Mouse (Mus musculus): ENCODE data around the gene Tmem116.
A peak's percentile ranks its signal among the peaks of the same experiment; 100 is the strongest.
"Not testable (repeated sequence)": the region's sequence is repeated elsewhere in the genome, so short reads cannot be mapped to it uniquely, and the experiment has no call there.

Tmem116 gene

GRCm38 (mm10) chr5:121462967-121463366 lies 11.3 kb downstream of the Tmem116 start:
- DNase-seq (ENCODE audit: low read depth, low spot score), result no peak

GRCm38 (mm10) chr5:121463601-121464250 lies 12.0 kb downstream of the Tmem116 start:
- DNase-seq (ENCODE audit: low read depth, low spot score), result no peak

- DNase-seq (ENCODE audit: low read depth, low spot score), result no peak
These were observed 17.9 kb downstream of the Tmem116 start for GRCm38 (mm10) chr5:121469566-121469965.

- DNase-seq (ENCODE audit: low read depth, low spot score), result no peak
These were observed 20.7 kb downstream of the Tmem116 start for GRCm38 (mm10) chr5:121472411-121472810.

GRCm38 (mm10) chr5:121474610-121475009 lies 22.9 kb downstream of the Tmem116 start:
- DNase-seq (ENCODE audit: low read depth, low spot score), result no peak

GRCm38 (mm10) chr5:121476040-121476439 lies 24.3 kb downstream of the Tmem116 start:
- DNase-seq (ENCODE audit: low read depth, low spot score), result no peak

- peak; percentile 51 for DNase-seq (ENCODE audit: low read depth, low spot score)
These were observed 26.0 kb downstream of the Tmem116 start for GRCm38 (mm10) chr5:121477680-121478079.

- no peak for DNase-seq (ENCODE audit: low read depth, low spot score)
These were observed 33.1 kb downstream of the Tmem116 start for GRCm38 (mm10) chr5:121484801-121485200.

GRCm38 (mm10) chr5:121493305-121493704 lies 41.6 kb downstream of the Tmem116 start:
- no peak for DNase-seq (ENCODE audit: low read depth, low spot score)

- DNase-seq (ENCODE audit: low read depth, low spot score), result no peak
These were observed 49.0 kb downstream of the Tmem116 start for GRCm38 (mm10) chr5:121500719-121501118.

GRCm38 (mm10) chr5:121501424-121501996 lies 49.8 kb downstream of the Tmem116 start:
- DNase-seq (ENCODE audit: low read depth, low spot score), result not testable (repeated sequence)

GRCm38 (mm10) chr5:121503231-121503630 lies 51.5 kb downstream of the Tmem116 start, which contains the start of gene Adam1b:
Gene Adam1b (minus strand): TSS chr5:121503435.
- no peak for DNase-seq (ENCODE audit: low read depth, low spot score)

- DNase-seq (ENCODE audit: low read depth, low spot score), result no peak
These were observed 55.2 kb downstream of the Tmem116 start for GRCm38 (mm10) chr5:121506846-121507245.

GRCm38 (mm10) chr5:121510009-121510408 lies 58.3 kb downstream of the Tmem116 start:
- DNase-seq (ENCODE audit: low read depth, low spot score), result no peak

- DNase-seq (ENCODE audit: low read depth, low spot score), result no peak
These were observed 67.3 kb downstream of the Tmem116 start for GRCm38 (mm10) chr5:121518983-121519382.

GRCm38 (mm10) chr5:121519758-121520157 lies 68.1 kb downstream of the Tmem116 start:
- DNase-seq (ENCODE audit: low read depth, low spot score), result not testable (repeated sequence)

- no peak for DNase-seq (ENCODE audit: low read depth, low spot score)
These were observed 74.2 kb downstream of the Tmem116 start for GRCm38 (mm10) chr5:121525774-121526450.

GRCm38 (mm10) chr5:121526526-121526925 lies 74.8 kb downstream of the Tmem116 start:
- DNase-seq (ENCODE audit: low read depth, low spot score), result no peak

- no peak for DNase-seq (ENCODE audit: low read depth, low spot score)
These were observed 75.3 kb downstream of the Tmem116 start for GRCm38 (mm10) chr5:121526961-121527360.

- no peak for DNase-seq (ENCODE audit: low read depth, low spot score)
These were observed 82.8 kb downstream of the Tmem116 start for GRCm38 (mm10) chr5:121534521-121534920.

GRCm38 (mm10) chr5:121535116-121535515 lies 83.4 kb downstream of the Tmem116 start:
- DNase-seq (ENCODE audit: low read depth, low spot score), result no peak

GRCm38 (mm10) chr5:121536921-121537555 lies 85.3 kb downstream of the Tmem116 start:
- DNase-seq (ENCODE audit: low read depth, low spot score), result no peak
